Mouse (Mus musculus): ENCODE measurements around the gene D10Wsu102e. TPM values are rescaled to one million over a fixed set of nuclear protein-coding genes. Genes with fewer than 3 reads are reported as not detected.

The D10Wsu102e gene
- polyA plus RNA-seq, 1 experiment from 2014 or later = 0.39 TPM

DNA sequence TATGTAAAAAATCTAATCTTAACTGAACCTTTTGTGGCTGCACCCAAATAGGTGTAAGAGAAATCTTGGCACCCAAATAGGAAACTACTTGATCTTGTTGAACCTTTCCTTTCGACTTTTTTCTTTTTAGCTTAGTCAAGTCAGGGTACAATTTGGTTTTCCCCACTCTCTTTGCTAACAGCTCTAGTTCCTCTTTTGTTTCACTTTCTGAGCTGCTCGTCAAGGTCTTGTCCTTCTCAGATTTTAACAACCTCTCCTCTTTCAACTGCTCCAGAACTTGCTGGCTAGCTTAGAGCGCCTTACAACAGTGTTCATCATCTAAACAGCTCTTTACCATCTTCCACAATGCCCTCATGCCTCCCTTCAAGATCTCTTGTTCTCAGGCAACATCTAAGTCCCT is 97.5 kb downstream of the D10Wsu102e start:
- no peak overlapping the region for H3K27ac ChIP-seq (ENCODE audit: low read length)
- no peak overlapping the region for H3K9ac ChIP-seq (ENCODE audit: low read length)
- H3K27me3 ChIP-seq (ENCODE audit: control insufficient read depth, insufficient read depth, low read length) = no peaks in the 10 kb centered on the region
- no peak overlapping the region for H3K4me2 ChIP-seq (ENCODE audit: low read depth, low read length)
- WGBS = 87% methylated on average over 3 of the region's 3 CpGs
- peaks cover 22% of the 10 kb centered on the region for H3K9me3 ChIP-seq (replicated peaks; ENCODE audit: control insufficient read depth, low read length)
- no peaks in the 10 kb centered on the region for H3K4me1 ChIP-seq (ENCODE audit: control insufficient read depth, insufficient read depth, low read length)
- H3K4me3 ChIP-seq (ENCODE audit: low read length) = no peak overlapping the region
- peaks cover 2% of the 10 kb centered on the region; the same call in 1 of the 2 replicates for H3K36me3 ChIP-seq (ENCODE audit: control insufficient read depth, insufficient read depth)
- ATAC-seq (replicated peaks; ENCODE audit: extremely low read depth, insufficient read depth, low FRiP score) = no peak

GRCm38 (mm10) chr10:83475226-83475625 is 115.2 kb downstream of the D10Wsu102e start:
- Histone ChIP-seq H3K9me3 (replicated peaks; ENCODE audit: control insufficient read depth, low read length) (no peaks in the 10 kb centered on the region), H3K27ac (ENCODE audit: low read length) (no peak overlapping the region), H3K4me2 (ENCODE audit: low read depth, low read length) (no peak overlapping the region), H3K9ac (ENCODE audit: low read length) (no peak overlapping the region), H3K4me3 (ENCODE audit: low read length) (no peak overlapping the region), H3K27me3 (ENCODE audit: control insufficient read depth, insufficient read depth, low read length) (no peaks in the 10 kb centered on the region), H3K36me3 (ENCODE audit: control insufficient read depth, insufficient read depth) (no peaks in the 10 kb centered on the region), H3K4me1 (ENCODE audit: control insufficient read depth, insufficient read depth, low read length) (no peaks in the 10 kb centered on the region)
- ATAC-seq (replicated peaks; ENCODE audit: extremely low read depth, insufficient read depth, low FRiP score) = no peak
- WGBS = 94% methylated on average over 13 of the region's 13 CpGs

GRCm38 (mm10) chr10:83477286-83477685 is 117.3 kb downstream of the D10Wsu102e start:
- H3K36me3 ChIP-seq (ENCODE audit: control insufficient read depth, insufficient read depth) = no peaks in the 10 kb centered on the region
- H3K4me3 ChIP-seq (ENCODE audit: low read length) = no peak overlapping the region
- H3K27ac ChIP-seq (ENCODE audit: low read length) = no peak overlapping the region
- H3K9me3 ChIP-seq (replicated peaks; ENCODE audit: control insufficient read depth, low read length) = no peaks in the 10 kb centered on the region
- no peak overlapping the region for H3K4me2 ChIP-seq (ENCODE audit: low read depth, low read length)
- H3K9ac ChIP-seq (ENCODE audit: low read length) = no peak overlapping the region
- WGBS = 86% methylated on average over 5 of the region's 5 CpGs
- no peak for ATAC-seq (replicated peaks; ENCODE audit: extremely low read depth, insufficient read depth, low FRiP score)
- no peaks in the 10 kb centered on the region for H3K4me1 ChIP-seq (ENCODE audit: control insufficient read depth, insufficient read depth, low read length)
- H3K27me3 ChIP-seq (ENCODE audit: control insufficient read depth, insufficient read depth, low read length) = no peaks in the 10 kb centered on the region

GRCm38 (mm10) chr10:83490506-83490905 is 130.5 kb downstream of the D10Wsu102e start:
- Histone ChIP-seq H3K9me3 (replicated peaks; ENCODE audit: control insufficient read depth, low read length) (no peaks in the 10 kb centered on the region), H3K27me3 (ENCODE audit: control insufficient read depth, insufficient read depth, low read length) (no peaks in the 10 kb centered on the region), H3K9ac (ENCODE audit: low read length) (no peak overlapping the region), H3K4me3 (ENCODE audit: low read length) (no peak overlapping the region), H3K4me1 (ENCODE audit: control insufficient read depth, insufficient read depth, low read length) (no peaks in the 10 kb centered on the region), H3K4me2 (ENCODE audit: low read depth, low read length) (no peak overlapping the region), H3K36me3 (ENCODE audit: control insufficient read depth, insufficient read depth) (peaks cover 8% of the 10 kb centered on the region; the same call in 1 of the 2 replicates), H3K27ac (ENCODE audit: low read length) (no peak overlapping the region)
- WGBS = 83% methylated on average over 6 of the region's 6 CpGs
- ATAC-seq (replicated peaks; ENCODE audit: extremely low read depth, insufficient read depth, low FRiP score) = no peak

- Histone ChIP-seq H3K36me3 (ENCODE audit: control insufficient read depth, insufficient read depth) (peaks cover 4% of the 10 kb centered on the region; the same call in 1 of the 2 replicates), H3K4me1 (ENCODE audit: control insufficient read depth, insufficient read depth, low read length) (no peaks in the 10 kb centered on the region), H3K27ac (ENCODE audit: low read length) (no peak overlapping the region), H3K9ac (ENCODE audit: low read length) (no peak overlapping the region), H3K9me3 (replicated peaks; ENCODE audit: control insufficient read depth, low read length) (no peaks in the 10 kb centered on the region), H3K4me3 (ENCODE audit: low read length) (no peak overlapping the region), H3K27me3 (ENCODE audit: control insufficient read depth, insufficient read depth, low read length) (no peaks in the 10 kb centered on the region), H3K4me2 (ENCODE audit: low read depth, low read length) (no peak overlapping the region)
- WGBS = 83% methylated on average over 13 of the region's 13 CpGs
- ATAC-seq (replicated peaks; ENCODE audit: extremely low read depth, insufficient read depth, low FRiP score) = no peak
Measured at GRCm38 (mm10) chr10:83497321-83497720, 137.3 kb downstream of the D10Wsu102e start.

GRCm38 (mm10) chr10:83508962-83509660 is 149.1 kb downstream of the D10Wsu102e start:
- Histone ChIP-seq H3K27me3 (ENCODE audit: control insufficient read depth, insufficient read depth, low read length) (no peaks in the 10 kb centered on the region), H3K36me3 (ENCODE audit: control insufficient read depth, insufficient read depth) (peaks cover 13% of the 10 kb centered on the region), H3K4me1 (ENCODE audit: control insufficient read depth, insufficient read depth, low read length) (no peaks in the 10 kb centered on the region), H3K4me2 (ENCODE audit: low read depth, low read length) (no peak overlapping the region), H3K9me3 (replicated peaks; ENCODE audit: control insufficient read depth, low read length) (peaks cover 6% of the 10 kb centered on the region), H3K4me3 (ENCODE audit: low read length) (no peak overlapping the region), H3K9ac (ENCODE audit: low read length) (no peak overlapping the region), H3K27ac (ENCODE audit: low read length) (no peak overlapping the region)
- 67% methylated on average over 8 of the region's 8 CpGs for WGBS
- no peak; the same call in 1 of the 2 replicates for ATAC-seq (replicated peaks; ENCODE audit: extremely low read depth, insufficient read depth, low FRiP score)

GRCm38 (mm10) chr10:83511304-83511703 is 151.3 kb downstream of the D10Wsu102e start:
- H3K27ac ChIP-seq (ENCODE audit: low read length) = no peak overlapping the region
- no peaks in the 10 kb centered on the region for H3K4me1 ChIP-seq (ENCODE audit: control insufficient read depth, insufficient read depth, low read length)
- no peak for ATAC-seq (replicated peaks; ENCODE audit: extremely low read depth, insufficient read depth, low FRiP score)
- peaks cover 6% of the 10 kb centered on the region for H3K9me3 ChIP-seq (replicated peaks; ENCODE audit: control insufficient read depth, low read length)
- H3K9ac ChIP-seq (ENCODE audit: low read length) = no peak overlapping the region
- H3K36me3 ChIP-seq (ENCODE audit: control insufficient read depth, insufficient read depth) = peaks cover 14% of the 10 kb centered on the region
- H3K4me2 ChIP-seq (ENCODE audit: low read depth, low read length) = no peak overlapping the region
- no peaks in the 10 kb centered on the region for H3K27me3 ChIP-seq (ENCODE audit: control insufficient read depth, insufficient read depth, low read length)
- 73% methylated on average over 5 of the region's 5 CpGs for WGBS
- no peak overlapping the region for H3K4me3 ChIP-seq (ENCODE audit: low read length)

DNA sequence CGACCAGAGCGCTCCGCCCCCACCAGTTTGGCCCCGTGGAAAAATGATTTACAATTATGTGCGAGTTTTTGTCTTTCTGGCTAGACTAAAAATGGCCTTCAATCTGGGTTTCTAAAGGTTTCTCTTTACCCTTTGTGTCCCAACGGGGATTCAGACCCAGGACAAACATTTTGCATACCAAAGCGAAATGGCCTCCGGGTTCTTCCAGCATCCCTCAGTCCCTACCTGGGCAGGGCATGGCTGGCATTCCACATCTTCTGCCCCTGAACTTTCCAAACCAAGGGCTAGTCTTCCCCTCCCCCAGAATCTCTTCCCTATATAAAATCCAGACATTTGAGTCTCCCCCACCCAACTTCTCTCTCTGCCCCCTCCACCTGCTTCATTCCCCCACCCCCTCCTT is 153.7 kb downstream of the D10Wsu102e start:
- Histone ChIP-seq H3K27ac (ENCODE audit: low read length) (no peak overlapping the region), H3K27me3 (ENCODE audit: control insufficient read depth, insufficient read depth, low read length) (no peaks in the 10 kb centered on the region), H3K4me1 (ENCODE audit: control insufficient read depth, insufficient read depth, low read length) (no peaks in the 10 kb centered on the region), H3K4me3 (ENCODE audit: low read length) (no peak overlapping the region), H3K36me3 (ENCODE audit: control insufficient read depth, insufficient read depth) (peaks cover 16% of the 10 kb centered on the region), H3K4me2 (ENCODE audit: low read depth, low read length) (no peak overlapping the region), H3K9ac (ENCODE audit: low read length) (no peak overlapping the region), H3K9me3 (replicated peaks; ENCODE audit: control insufficient read depth, low read length) (peaks cover 6% of the 10 kb centered on the region)
- WGBS = 86% methylated on average over 8 of the region's 8 CpGs
- ATAC-seq (replicated peaks; ENCODE audit: extremely low read depth, insufficient read depth, low FRiP score) = no peak

GRCm38 (mm10) chr10:83520990-83521389 is 161.0 kb downstream of the D10Wsu102e start:
- Histone ChIP-seq H3K4me3 (ENCODE audit: low read length) (no peak overlapping the region), H3K9ac (ENCODE audit: low read length) (no peak overlapping the region), H3K36me3 (ENCODE audit: control insufficient read depth, insufficient read depth) (peaks cover 15% of the 10 kb centered on the region), H3K4me2 (ENCODE audit: low read depth, low read length) (no peak overlapping the region), H3K4me1 (ENCODE audit: control insufficient read depth, insufficient read depth, low read length) (no peaks in the 10 kb centered on the region), H3K27ac (ENCODE audit: low read length) (no peak overlapping the region), H3K9me3 (replicated peaks; ENCODE audit: control insufficient read depth, low read length) (no peaks in the 10 kb centered on the region), H3K27me3 (ENCODE audit: control insufficient read depth, insufficient read depth, low read length) (no peaks in the 10 kb centered on the region)
- no peak for ATAC-seq (replicated peaks; ENCODE audit: extremely low read depth, insufficient read depth, low FRiP score)
- WGBS = 76% methylated on average over 4 of the region's 4 CpGs
